Mouse (Mus musculus) kidney, adult 2 months (tissue): ENCODE data around the gene Scnn1a. TPM values are rescaled to one million over a fixed set of nuclear protein-coding genes. Genes with fewer than 3 reads are reported as not detected.
A peak's percentile ranks its signal among the peaks of the same experiment; 100 is the strongest.

Experiments
- DNase-seq: peaks from one replicate; pipeline ENCODE4 v3.0.0; 2021
- H3K27ac ChIP-seq: fragments of 200-500 bp; 2 replicates; pipeline ENCODE4 v1.5.1; 2012; ENCODE audit warnings: low read depth, low read length, control low read depth, inconsistent platforms; ENCODE audit not compliant: insufficient read depth
- H3K27me3 ChIP-seq: fragments of 200-500 bp; replicated peaks from 2 replicates; pipeline ENCODE4 v1.6.1; 2012; ENCODE audit warnings: mild to moderate bottlenecking, moderate library complexity, low read length, inconsistent platforms; ENCODE audit not compliant: control insufficient read depth, insufficient read depth
- H3K36me3 ChIP-seq: fragments of 200-500 bp; 2 replicates; pipeline ENCODE4 v1.6.1; 2012; ENCODE audit warnings: mild to moderate bottlenecking, moderate library complexity, low read length, inconsistent platforms; ENCODE audit not compliant: control insufficient read depth, insufficient read depth
- H3K4me1 ChIP-seq: fragments of 200-500 bp; 2 replicates; pipeline ENCODE4 v1.6.1; 2011; ENCODE audit warnings: low read length; ENCODE audit not compliant: control insufficient read depth, insufficient read depth
- H3K4me3 ChIP-seq: fragments of 200-500 bp; 2 replicates; pipeline ENCODE4 v1.5.1; 2011; ENCODE audit warnings: mild to moderate bottlenecking, low read depth, low read length, control low read depth; ENCODE audit not compliant: insufficient read depth
- CTCF ChIP-seq: fragments of 200-500 bp; conservative IDR thresholded peaks from 2 replicates; pipeline ENCODE4 v1.5.1; 2011; ENCODE audit warnings: low read depth, mild to moderate bottlenecking, control low read depth, low read length, moderate library complexity, mixed read lengths; ENCODE audit not compliant: insufficient read depth, insufficient read length
- POLR2A ChIP-seq: fragments of 200-500 bp; IDR thresholded peaks from one replicate; pipeline ENCODE4 v1.6.1; 2011; ENCODE audit warnings: low read depth, low read length, control low read depth
- WGBS: fragments of 180-500 bp; shearing (Covaris S2); methylation state at CpG from one replicate; pipeline ENCODE4 v1.1.7; 2018; 5-methylcytosine and 5-hydroxymethylcytosine counted together
- polyA plus RNA-seq: library from polyadenylated mRNA; depleted of rRNA; stranded (reverse); fragments of >200 nt; gene quantifications from 2 replicates; pipeline ENCODE4 v1.2.3, GENCODE M21; 2012

The Scnn1a gene
- polyA plus RNA-seq, 1 experiment, result 83.5 TPM

- 52% methylated on average over 4 of the region's 4 CpGs for WGBS
- H3K27ac ChIP-seq, result peak overlapping the region; percentile 18; the same call in 1 of the 2 replicates
Measured at GRCm38 (mm10) chr6:125367758-125368371, 47.4 kb downstream of the Scnn1a start.

GRCm38 (mm10) chr6:125377042-125377441 lies 56.6 kb downstream of the Scnn1a start:
- whole genome bisulfite sequencing, result 70% methylated on average over 6 of the region's 6 CpGs
- DNase-seq, result no peak
- no peaks in the 10 kb centered on the region for H3K36me3 ChIP-seq
- peaks cover 11% of the 10 kb centered on the region for H3K4me1 ChIP-seq
- TF ChIP-seq CTCF (no peak), POLR2A (no peak)
- H3K27ac ChIP-seq, result 0 out of 2 replicates have a peak overlapping the region, but pooled peaks have one; percentile 17
- H3K4me3 ChIP-seq, result no peak overlapping the region
- no peaks in the 10 kb centered on the region for H3K27me3 ChIP-seq

More at GRCm38 (mm10) chr6:125367758-125368371, 47.4 kb downstream of the Scnn1a start:
- DNase-seq, result peak; percentile 65
- TF ChIP-seq POLR2A (no peak), CTCF (no peak)
- H3K4me1 ChIP-seq, result peaks cover 7% of the 10 kb centered on the region; the same call in 1 of the 2 replicates
- no peak overlapping the region for H3K4me3 ChIP-seq
- no peaks in the 10 kb centered on the region for H3K27me3 ChIP-seq
- no peaks in the 10 kb centered on the region for H3K36me3 ChIP-seq

GRCm38 (mm10) chr6:125377582-125378451 lies 57.4 kb downstream of the Scnn1a start:
- no peak overlapping the region for H3K4me3 ChIP-seq
- no peak for TF ChIP-seq CTCF
- TF ChIP-seq POLR2A, result no peak
- H3K27ac ChIP-seq, result peak overlapping the region; percentile 36
- peak; percentile 96 for DNase-seq
- WGBS, result 29% methylated on average over 16 of the region's 16 CpGs
- no peaks in the 10 kb centered on the region for H3K27me3 ChIP-seq
- H3K4me1 ChIP-seq, result peaks cover 11% of the 10 kb centered on the region
- no peaks in the 10 kb centered on the region for H3K36me3 ChIP-seq

- Histone ChIP-seq H3K4me3 (no peak overlapping the region), H3K4me1 (peaks cover 11% of the 10 kb centered on the region), H3K27me3 (no peaks in the 10 kb centered on the region), H3K36me3 (no peaks in the 10 kb centered on the region), H3K27ac (no peak overlapping the region; the same call in 1 of the 2 replicates)
- TF ChIP-seq CTCF (no peak), POLR2A (no peak)
- 71% methylated on average over 6 of the region's 6 CpGs for WGBS
- no peak for DNase-seq
Measured at GRCm38 (mm10) chr6:125378621-125379020, 58.2 kb downstream of the Scnn1a start.

- H3K27ac ChIP-seq, result no peak overlapping the region
- H3K4me1 ChIP-seq, result peaks cover 11% of the 10 kb centered on the region
- 18% methylated on average over 9 of the region's 9 CpGs for WGBS
- peak overlapping the region; percentile 67 for H3K4me3 ChIP-seq
- H3K27me3 ChIP-seq, result no peaks in the 10 kb centered on the region
- TF ChIP-seq POLR2A (no peak), CTCF (no peak)
- DNase-seq, result no peak
- H3K36me3 ChIP-seq, result no peaks in the 10 kb centered on the region
Measured at GRCm38 (mm10) chr6:125379781-125380180, 59.3 kb downstream of the Scnn1a start.

- WGBS, result 9% methylated on average over 40 of the region's 40 CpGs
- Histone ChIP-seq H3K4me1 (peaks cover 11% of the 10 kb centered on the region), H3K27me3 (no peaks in the 10 kb centered on the region), H3K36me3 (no peaks in the 10 kb centered on the region), H3K4me3 (peak within 1 kb of the TSS; percentile 67), H3K27ac (0 out of 2 replicates have a peak within 1 kb of the TSS, but pooled peaks have one; percentile 13)
- DNase-seq, result peak; percentile 77
- no peak for TF ChIP-seq POLR2A
- TF ChIP-seq CTCF, result no peak
Measured at GRCm38 (mm10) chr6:125380372-125381360, 60.2 kb downstream of the Scnn1a start, which contains the start of gene Plekhg6. Gene Plekhg6 (minus strand): TSS chr6:125380793.
